Mouse (Mus musculus): ENCODE data around the gene Frmd8.

GRCm38 (mm10) chr19:5843781-5844691, 31.0 kb downstream of the Frmd8 start:
- TF ChIP-seq POLR2A (IDR thresholded peaks at IDR 0.05; ENCODE audit: control insufficient read depth, low read depth, low read length) (peak; percentile 36; the same call in 1 of the 2 replicates), CTCF (IDR thresholded peaks at IDR 0.05; ENCODE audit: control insufficient read depth, insufficient read depth, insufficient replicate concordance, low read depth, low read length) (no peak)

All from testis, adult 2 months (tissue).